Mouse (Mus musculus): ENCODE results near the gene Gm5798.
"Not testable (repeated sequence)": the region's sequence is repeated elsewhere in the genome, so short reads cannot be mapped to it uniquely, and the experiment has no call there.

The Gm5798 gene

GRCm38 (mm10) chr14:41348309-41348708, at the start of gene Gm5798:
Gene Gm5798 (plus strand): TSS chr14:41348609.
- DNase-seq (ENCODE audit: low read depth) = not testable (repeated sequence)

DNA sequence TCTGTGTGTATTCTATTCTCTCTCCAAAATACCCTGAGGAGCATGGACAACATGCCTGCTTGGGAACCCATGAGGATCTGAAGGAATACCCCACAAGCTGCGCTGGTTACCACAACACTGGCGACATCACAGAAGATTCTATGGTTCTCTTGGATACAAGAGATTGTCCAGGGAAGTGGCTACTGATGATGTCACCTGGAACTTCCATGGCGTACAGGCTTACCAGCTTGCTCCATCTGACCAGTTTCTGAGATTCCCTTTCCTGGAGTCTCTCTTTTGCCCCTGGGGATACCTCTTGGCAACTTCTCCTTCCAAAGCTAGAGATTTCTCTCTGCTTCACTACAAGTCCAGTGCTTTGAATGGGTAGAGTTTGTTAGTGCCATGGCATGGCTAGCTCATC, 37.9 kb downstream of the Gm5798 start, which contains the start of gene Gm7945:
TSS of gene Gm7945 (minus strand) at position 101 of the 400 bp plus-strand sequence.
- not testable (repeated sequence) for DNase-seq (ENCODE audit: low read depth)

Data from induced T-regulatory cell, adult 2 months (primary cell).